Mouse (Mus musculus) heart, embryonic 13.5 days (tissue): ENCODE results near the gene Trmt10a. TPM values are rescaled to one million over a fixed set of nuclear protein-coding genes. Genes with fewer than 3 reads are reported as not detected.

Experiments used
- ATAC-seq: fragments of 200-750 bp; cut with Nextera tagmentation; 2 replicates; pipeline ENCODE4 v1.8.0; 2017; ENCODE audit warnings: moderate TSS enrichment; ENCODE audit not compliant: insufficient number of reproducible peaks, low FRiP score, low TSS enrichment; ENCODE audit errors: extremely low read depth
- H3K27ac ChIP-seq: fragments of 300-500 bp; sonication (generic); replicated peaks from 2 replicates; pipeline ENCODE4 v1.5.1; 2015; ENCODE audit warnings: moderate library complexity, mild to moderate bottlenecking, inconsistent platforms
- H3K27me3 ChIP-seq: fragments of 300-500 bp; sonication (generic); replicated peaks from 2 replicates; pipeline ENCODE4 v1.6.1; 2015; ENCODE audit warnings: mild to moderate bottlenecking, inconsistent platforms
- H3K36me3 ChIP-seq: fragments of 300-500 bp; sonication (generic); 2 replicates; pipeline ENCODE4 v1.6.1; 2015; ENCODE audit warnings: mild to moderate bottlenecking, inconsistent platforms
- H3K4me1 ChIP-seq: fragments of 300-500 bp; sonication (generic); 2 replicates; pipeline ENCODE4 v1.6.1; 2015; ENCODE audit warnings: inconsistent platforms
- H3K4me2 ChIP-seq: fragments of 300-500 bp; sonication (generic); 2 replicates; pipeline ENCODE4 v1.6.1; 2015; ENCODE audit warnings: inconsistent platforms, mild to moderate bottlenecking, moderate library complexity
- H3K4me3 ChIP-seq: fragments of 300-500 bp; sonication (generic); 2 replicates; pipeline ENCODE4 v1.5.1; 2015; ENCODE audit warnings: moderate library complexity, mild to moderate bottlenecking, inconsistent platforms
- H3K9ac ChIP-seq: fragments of 300-500 bp; sonication (generic); 2 replicates; pipeline ENCODE4 v1.6.1; 2015; ENCODE audit warnings: inconsistent platforms, mild to moderate bottlenecking, moderate library complexity
- H3K9me3 ChIP-seq: fragments of 300-500 bp; sonication (generic); 2 replicates; pipeline ENCODE4 v1.6.1; 2016; ENCODE audit warnings: inconsistent platforms
- WGBS: fragments of 180-500 bp; shearing (Covaris S2); methylation state at CpG from one replicate; pipeline ENCODE4 v1.1.7; 2015; ENCODE audit warnings: mixed read lengths; 5-methylcytosine and 5-hydroxymethylcytosine counted together
- polyA plus RNA-seq: library from polyadenylated mRNA; unstranded; fragments of >200 nt; fragmentation: Nextera tagmentation; extraction: Ambion mirVana; gene quantifications from 2 replicates; pipeline ENCODE4 v1.2.1, GENCODE M21; 2015

Trmt10a gene
- polyA plus RNA-seq = 8.5 and 10.1 TPM in 2 replicates

GRCm38 (mm10) chr3:138143315-138144059 lies at the start of gene Trmt10a:
Gene Trmt10a, plus strand, starts transcription at chr3:138143448.
- H3K27ac ChIP-seq = peak within 1 kb of the TSS; percentile 100
- under 1% methylated on average over 70 of the region's 70 CpGs for WGBS
- peak within 1 kb of the TSS; percentile 92 for H3K9ac ChIP-seq
- H3K9me3 ChIP-seq = no peaks in the 10 kb centered on the region
- no peaks in the 10 kb centered on the region for H3K27me3 ChIP-seq
- ATAC-seq = peak; percentile 97
- H3K36me3 ChIP-seq = peaks cover 3% of the 10 kb centered on the region
- peaks cover 10% of the 10 kb centered on the region; the same call in 1 of the 2 replicates for H3K4me1 ChIP-seq
- H3K4me3 ChIP-seq = peak within 1 kb of the TSS; percentile 75
- peak within 1 kb of the TSS; percentile 86 for H3K4me2 ChIP-seq

GRCm38 (mm10) chr3:138095301-138095700 lies 47.9 kb upstream of the Trmt10a start:
- ATAC-seq = no peak
- no peak overlapping the region for H3K4me2 ChIP-seq
- H3K27ac ChIP-seq = peak overlapping the region; percentile 24; the same call in 1 of the 2 replicates
- H3K27me3 ChIP-seq = no peaks in the 10 kb centered on the region
- 59% methylated on average over 3 of the region's 3 CpGs for WGBS
- no peaks in the 10 kb centered on the region for H3K9me3 ChIP-seq
- no peak overlapping the region for H3K4me3 ChIP-seq
- peaks cover 36% of the 10 kb centered on the region for H3K4me1 ChIP-seq
- no peak overlapping the region for H3K9ac ChIP-seq
- no peaks in the 10 kb centered on the region for H3K36me3 ChIP-seq

- Histone ChIP-seq H3K9me3 (no peaks in the 10 kb centered on the region), H3K36me3 (no peaks in the 10 kb centered on the region), H3K27ac (peak overlapping the region; percentile 24; the same call in 1 of the 2 replicates), H3K4me1 (peaks cover 36% of the 10 kb centered on the region), H3K27me3 (no peaks in the 10 kb centered on the region), H3K4me3 (no peak overlapping the region), H3K9ac (no peak overlapping the region), H3K4me2 (no peak overlapping the region)
- ATAC-seq = no peak
- WGBS = 51% methylated on average over 10 of the region's 10 CpGs
Measured at GRCm38 (mm10) chr3:138095718-138096117, 47.5 kb upstream of the Trmt10a start.

- no peaks in the 10 kb centered on the region for H3K36me3 ChIP-seq
- H3K27me3 ChIP-seq = no peaks in the 10 kb centered on the region
- H3K9me3 ChIP-seq = no peaks in the 10 kb centered on the region
- peak overlapping the region; percentile 54 for H3K27ac ChIP-seq
- WGBS = 78% methylated on average over 19 of the region's 19 CpGs
- H3K4me1 ChIP-seq = peaks cover 36% of the 10 kb centered on the region
- ATAC-seq = no peak
- H3K4me3 ChIP-seq = no peak overlapping the region
- no peak overlapping the region for H3K4me2 ChIP-seq
- H3K9ac ChIP-seq = no peak overlapping the region
Measured at GRCm38 (mm10) chr3:138096263-138097028, 46.8 kb upstream of the Trmt10a start.

- Histone ChIP-seq H3K4me3 (no peak overlapping the region), H3K9ac (0 out of 2 replicates have a peak overlapping the region, but pooled peaks have one; percentile 38), H3K9me3 (no peaks in the 10 kb centered on the region), H3K27me3 (no peaks in the 10 kb centered on the region), H3K4me2 (no peak overlapping the region), H3K4me1 (peaks cover 36% of the 10 kb centered on the region), H3K36me3 (no peaks in the 10 kb centered on the region), H3K27ac (peak overlapping the region; percentile 54)
- no peak for ATAC-seq
- WGBS = 54% methylated on average over 1 of the region's 1 CpGs
Measured at GRCm38 (mm10) chr3:138097718-138098117, 45.5 kb upstream of the Trmt10a start.

- no peak for ATAC-seq
- no peaks in the 10 kb centered on the region for H3K27me3 ChIP-seq
Measured at GRCm38 (mm10) chr3:138101936-138102335, 41.3 kb upstream of the Trmt10a start.

GRCm38 (mm10) chr3:138103690-138104089 lies 39.6 kb upstream of the Trmt10a start:
- no peak overlapping the region for H3K27ac ChIP-seq
- no peak for ATAC-seq
- H3K9me3 ChIP-seq = no peaks in the 10 kb centered on the region
- H3K9ac ChIP-seq = no peak overlapping the region
- WGBS = 88% methylated on average over 4 of the region's 4 CpGs
- no peaks in the 10 kb centered on the region for H3K4me1 ChIP-seq
- no peak overlapping the region for H3K4me3 ChIP-seq
- no peaks in the 10 kb centered on the region for H3K36me3 ChIP-seq
- no peak overlapping the region for H3K4me2 ChIP-seq
- no peaks in the 10 kb centered on the region for H3K27me3 ChIP-seq

More at GRCm38 (mm10) chr3:138101936-138102335, 41.3 kb upstream of the Trmt10a start:
- Histone ChIP-seq H3K4me1 (peaks cover 17% of the 10 kb centered on the region), H3K36me3 (no peaks in the 10 kb centered on the region), H3K4me2 (no peak overlapping the region), H3K9me3 (no peaks in the 10 kb centered on the region), H3K27ac (no peak overlapping the region), H3K9ac (no peak overlapping the region), H3K4me3 (no peak overlapping the region)
- WGBS = 78% methylated on average over 4 of the region's 4 CpGs

GRCm38 (mm10) chr3:138105056-138105455 lies 38.2 kb upstream of the Trmt10a start:
- ATAC-seq = no peak
- Histone ChIP-seq H3K27me3 (no peaks in the 10 kb centered on the region), H3K27ac (no peak overlapping the region), H3K9ac (no peak overlapping the region), H3K9me3 (no peaks in the 10 kb centered on the region), H3K36me3 (no peaks in the 10 kb centered on the region), H3K4me3 (no peak overlapping the region), H3K4me1 (no peaks in the 10 kb centered on the region), H3K4me2 (no peak overlapping the region)
- WGBS = 57% methylated on average over 5 of the region's 5 CpGs

- WGBS = 91% methylated on average over 10 of the region's 10 CpGs
- H3K9me3 ChIP-seq = no peaks in the 10 kb centered on the region
- no peak for ATAC-seq
- H3K4me1 ChIP-seq = no peaks in the 10 kb centered on the region
- H3K4me2 ChIP-seq = no peak overlapping the region
- no peaks in the 10 kb centered on the region for H3K27me3 ChIP-seq
- no peaks in the 10 kb centered on the region for H3K36me3 ChIP-seq
- H3K27ac ChIP-seq = no peak overlapping the region
- H3K9ac ChIP-seq = no peak overlapping the region
- H3K4me3 ChIP-seq = no peak overlapping the region
Measured at GRCm38 (mm10) chr3:138106887-138107286, 36.4 kb upstream of the Trmt10a start.

- WGBS = 86% methylated on average over 19 of the region's 19 CpGs
- ATAC-seq = no peak
Measured at GRCm38 (mm10) chr3:138110910-138111782, 32.1 kb upstream of the Trmt10a start.

GRCm38 (mm10) chr3:138114106-138114505 lies 29.1 kb upstream of the Trmt10a start:
- H3K9ac ChIP-seq = no peak overlapping the region
- H3K4me1 ChIP-seq = peaks cover 27% of the 10 kb centered on the region
- ATAC-seq = no peak
- no peak overlapping the region for H3K4me3 ChIP-seq
- no peaks in the 10 kb centered on the region for H3K9me3 ChIP-seq
- 75% methylated on average over 17 of the region's 17 CpGs for WGBS
- no peak overlapping the region for H3K27ac ChIP-seq
- no peak overlapping the region for H3K4me2 ChIP-seq
- H3K27me3 ChIP-seq = no peaks in the 10 kb centered on the region
- no peaks in the 10 kb centered on the region for H3K36me3 ChIP-seq

More at GRCm38 (mm10) chr3:138110910-138111782, 32.1 kb upstream of the Trmt10a start:
- H3K4me2 ChIP-seq = no peak overlapping the region
- no peaks in the 10 kb centered on the region for H3K27me3 ChIP-seq
- no peak overlapping the region for H3K27ac ChIP-seq
- H3K4me3 ChIP-seq = no peak overlapping the region
- H3K9ac ChIP-seq = no peak overlapping the region
- no peaks in the 10 kb centered on the region for H3K4me1 ChIP-seq
- H3K36me3 ChIP-seq = no peaks in the 10 kb centered on the region
- no peaks in the 10 kb centered on the region for H3K9me3 ChIP-seq
